ENCODE assay signal across 9 mouse cellular contexts in the genomic region with DNA sequence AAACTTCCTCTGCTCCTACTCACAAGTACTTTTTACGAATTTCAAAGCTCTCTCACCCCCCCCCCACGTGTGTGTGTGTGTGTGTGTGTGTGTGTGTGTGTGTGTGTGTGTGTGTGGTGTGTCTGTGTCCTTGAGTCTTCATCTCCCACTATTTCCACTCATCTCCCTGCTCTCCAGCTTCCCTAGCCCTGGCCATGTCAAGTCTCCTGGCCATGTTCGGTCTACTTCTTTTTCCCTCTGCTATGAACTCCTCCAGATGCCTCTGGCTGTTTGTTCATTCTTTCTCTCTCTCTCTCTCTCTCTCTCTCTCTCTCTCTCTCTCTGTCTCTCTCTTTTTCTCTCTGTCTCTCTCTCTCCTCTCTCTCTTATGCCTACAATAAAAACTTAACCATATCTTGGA. TPM values are rescaled to one million over a fixed set of nuclear protein-coding genes. Genes with fewer than 3 reads are reported as not detected.
A peak's percentile ranks its signal among the peaks of the same experiment; 100 is the strongest.
DNase-seq lines count a peak whose midpoint lies in the region; ATAC-seq and TF ChIP-seq lines count a peak whose summit lies in the region.
"Had no signal": no experiment of that assay in that cellular context is flagged by ENCODE, and none has a peak within 500 bp of the region (broad histone marks: within the 10 kb centered on the region; RNA-seq: fewer than 3 reads in every experiment).

No protein-coding gene starts in this region.

- H3K27me3 ChIP-seq in kidney, embryonic 16.5 days (ENCODE audit: insufficient read depth, low read length), result no peaks in the 10 kb centered on the region
- H3K27me3 ChIP-seq in MEL (ENCODE audit: control insufficient read depth in 1 of 2, insufficient read depth in 2 of 2, low read length in 2 of 2), result no peaks in the 10 kb centered on the region; a peak in 1 of 4 replicates
- H3K27me3 ChIP-seq in heart, embryonic 16.5 days (ENCODE audit: control insufficient read depth, insufficient read depth, low read length), result no peaks in the 10 kb centered on the region
- H3K27me3 ChIP-seq in liver, embryonic 14.5 days (ENCODE audit: control insufficient read depth, insufficient read depth, low read length), result no peaks in the 10 kb centered on the region

- H3K36me3 ChIP-seq in kidney, embryonic 16.5 days (ENCODE audit: insufficient read depth, low read length), result 0 out of 2 replicates have a peak, but pooled peaks cover 4% of the 10 kb centered on the region
- H3K36me3 ChIP-seq in MEL (ENCODE audit: control insufficient read depth in 1 of 2, insufficient read depth in 2 of 2, low read length in 2 of 2), result no peaks in the 10 kb centered on the region
- peaks cover 5% of the 10 kb centered on the region; the same call in 1 of the 2 replicates for H3K36me3 ChIP-seq in heart, embryonic 16.5 days (ENCODE audit: control insufficient read depth, insufficient read depth)
- no peaks in the 10 kb centered on the region for H3K36me3 ChIP-seq in liver, embryonic 14.5 days (replicated peaks; ENCODE audit: control insufficient read depth, insufficient read depth, low read depth)

- TF ChIP-seq POLR2A in MEL (IDR thresholded peaks at IDR 0.05; ENCODE audit: control insufficient read depth in 1 of 2, insufficient read depth in 1 of 2, low read depth in 1 of 2, low read length in 2 of 2, poor library complexity in 1 of 2), result no peak

- peak overlapping the region; percentile 56; the same call in 1 of the 2 replicates for H3K9ac ChIP-seq in kidney, embryonic 16.5 days (replicated peaks; ENCODE audit: low read length)
- peak overlapping the region; percentile 14; the same call in 1 of the 2 replicates for H3K9ac ChIP-seq in MEL (ENCODE audit: control insufficient read depth, low read depth, low read length, poor library complexity, severe bottlenecking)
- H3K9ac ChIP-seq in heart, embryonic 16.5 days (ENCODE audit: low read length), result peak overlapping the region; percentile 74
- peak overlapping the region; percentile 42; the same call in 1 of the 2 replicates for H3K9ac ChIP-seq in liver, embryonic 14.5 days (replicated peaks)

- ATAC-seq in kidney, embryonic 16.5 days (ENCODE audit: low FRiP score, low TSS enrichment), result no peak
- ATAC-seq in heart, embryonic 16.5 days (replicated peaks; ENCODE audit: extremely low read depth, insufficient read depth, low FRiP score), result peak; percentile 33; the same call in 1 of the 2 replicates
- peak; percentile 53; the same call in 1 of the 2 replicates for ATAC-seq in liver, embryonic 14.5 days (ENCODE audit: insufficient read depth)

- H3K4me1 ChIP-seq in kidney, embryonic 16.5 days (ENCODE audit: insufficient read depth, low read length), result peaks cover 9% of the 10 kb centered on the region; the same call in 1 of the 2 replicates
- no peaks in the 10 kb centered on the region for H3K4me1 ChIP-seq in MEL (ENCODE audit: control insufficient read depth in 1 of 2, insufficient read depth in 2 of 2, low read length in 2 of 2)
- H3K4me1 ChIP-seq in heart, embryonic 16.5 days (ENCODE audit: control insufficient read depth, insufficient read depth, low read length), result peaks cover 27% of the 10 kb centered on the region
- H3K4me1 ChIP-seq in liver, embryonic 14.5 days (replicated peaks; ENCODE audit: control insufficient read depth in 2 of 2, insufficient read depth in 2 of 2, low read length in 1 of 2), result peaks cover 0 to 13% of the 10 kb centered on the region in 2 experiments; a peak in 3 of 4 replicates

- 47% methylated on average over 3 of the region's 3 CpGs for WGBS in kidney, embryonic 16.5 days
- 3% methylated on average over 3 of the region's 3 CpGs for WGBS in heart, embryonic 16.5 days
- WGBS in liver, embryonic 14.5 days (ENCODE audit: insufficient replicate concordance), result 9% methylated on average over 3 of the region's 3 CpGs

- H3K27ac ChIP-seq in kidney, embryonic 16.5 days (ENCODE audit: low read length), result 0 out of 2 replicates have a peak overlapping the region, but pooled peaks have one; percentile 46
- H3K27ac ChIP-seq in MEL (ENCODE audit: control insufficient read depth, low read depth, low read length), result no peak overlapping the region
- H3K27ac ChIP-seq in heart, embryonic 16.5 days (ENCODE audit: low read length), result peak overlapping the region; percentile 97
- H3K27ac ChIP-seq in liver, embryonic 14.5 days, result peak overlapping the region; percentile 9; the same call in 1 of the 2 replicates

- no peaks in the 10 kb centered on the region for H3K79me2 ChIP-seq in MEL (ENCODE audit: control insufficient read depth, insufficient read depth, low read length, poor library complexity)

- TF ChIP-seq RAD21 in MEL (IDR thresholded peaks at IDR 0.05; ENCODE audit: low read depth, low read length), result no peak

- no peak for TF ChIP-seq EP300 in MEL (IDR thresholded peaks at IDR 0.05; ENCODE audit: low read depth in 1 of 2, low read length in 2 of 2)
- no peak for TF ChIP-seq EP300 in liver, embryonic 14.5 days (IDR thresholded peaks at IDR 0.05; ENCODE audit: low read depth)

- peak overlapping the region; percentile 50 for H3K4me3 ChIP-seq in kidney, embryonic 16.5 days (ENCODE audit: low read length)
- peak overlapping the region in 1 of 2 experiments; percentile 28; a peak in 2 of 4 replicates for H3K4me3 ChIP-seq in MEL (ENCODE audit: control insufficient read depth in 1 of 2, insufficient read depth in 1 of 2, low read depth in 2 of 2, low read length in 2 of 2)
- H3K4me3 ChIP-seq in heart, embryonic 16.5 days (ENCODE audit: low read length), result peak overlapping the region; percentile 58
- H3K4me3 ChIP-seq in liver, embryonic 14.5 days (ENCODE audit: insufficient read depth in 1 of 2, low read depth in 2 of 2, low read length in 2 of 2), result peak overlapping the region; percentile 38 to 53

- H3K4me2 ChIP-seq in kidney, embryonic 16.5 days (replicated peaks; ENCODE audit: low read depth, low read length), result peak overlapping the region; percentile 53
- H3K4me2 ChIP-seq in heart, embryonic 16.5 days (ENCODE audit: low read depth, low read length), result peak overlapping the region; percentile 71
- peak overlapping the region; percentile 68 for H3K4me2 ChIP-seq in liver, embryonic 14.5 days (ENCODE audit: low read depth)

- DNase-seq in kidney, postnatal 36 days, result no peak
- no peak for DNase-seq in MEL (ENCODE audit: low read depth, low spot score)
- DNase-seq in liver, embryonic 14.5 days (ENCODE audit: low read depth in 3 of 3, low spot score in 3 of 3), result no peak
- no peak for DNase-seq in left cerebral cortex, adult 9 months (ENCODE audit: low spot score in 2 of 2)
- no peak for DNase-seq in thymus, postnatal 36 days
- DNase-seq in right cerebral cortex, adult 18-20 months, result no peak
- DNase-seq: cerebellum, postnatal 25 days had no signal

- H3K9me3 ChIP-seq in kidney, embryonic 16.5 days (ENCODE audit: low read length), result no peaks in the 10 kb centered on the region
- H3K9me3 ChIP-seq in MEL (replicated peaks; ENCODE audit: insufficient read depth, low read length), result no peaks in the 10 kb centered on the region
- H3K9me3 ChIP-seq in heart, embryonic 16.5 days (replicated peaks; ENCODE audit: control insufficient read depth, low read length), result no peaks in the 10 kb centered on the region
- H3K9me3 ChIP-seq in liver, embryonic 14.5 days (ENCODE audit: control insufficient read depth, low read length), result no peaks in the 10 kb centered on the region

- no peak for TF ChIP-seq CTCF in MEL (IDR thresholded peaks at IDR 0.05 in 2 of 3, conservative IDR thresholded peaks at IDR 0.05 in 1 of 3; ENCODE audit: control insufficient read depth in 1 of 3, insufficient read depth in 1 of 3, low read depth in 2 of 3, low read length in 3 of 3, poor library complexity in 1 of 3, severe bottlenecking in 1 of 3)
- no peak for TF ChIP-seq CTCF in liver, embryonic 14.5 days (IDR thresholded peaks at IDR 0.05; ENCODE audit: low read depth)

TF ChIP-seq in MEL, 35 proteins besides CTCF, POLR2A, EP300 and RAD21:
- TF ChIP-seq SIN3A (IDR thresholded peaks at IDR 0.05; ENCODE audit: low read length), result no peak
- no peak for TF ChIP-seq GATA1 (IDR thresholded peaks at IDR 0.05; ENCODE audit: low read depth, low read length)
- no peak for TF ChIP-seq ETS1 (IDR thresholded peaks at IDR 0.05; ENCODE audit: low read depth, low read length)
- no peak for TF ChIP-seq JUND (IDR thresholded peaks at IDR 0.05; ENCODE audit: low read depth, low read length)
- no peak for TF ChIP-seq ZKSCAN1 (IDR thresholded peaks at IDR 0.05; ENCODE audit: low read depth, low read length)
- no peak for TF ChIP-seq RCOR1 (IDR thresholded peaks at IDR 0.05; ENCODE audit: low read depth, low read length)
- no peak for TF ChIP-seq CHD2 (IDR thresholded peaks at IDR 0.05; ENCODE audit: low read length)

RNA-seq across cellular contexts. Expression of gene Tfpi, which starts 0.4 kb away (rescaled TPM):
- polyA plus RNA-seq in kidney, embryonic 16.5 days (2015; fragmentation: Nextera tagmentation; extraction: Ambion mirVana), result 37.2 and 40.2 TPM in 2 replicates
- 0.82 and 1.1 TPM in 2 replicates for total RNA-seq in MEL (2012; rRNA removed)
- polyA plus RNA-seq in MEL (2012; ENCODE audit: insufficient read depth in 1 of 2, insufficient read length in 2 of 2, low read depth in 1 of 2, low replicate concordance in 2 of 2, missing spikeins in 1 of 2), result 1 to 10 TPM in 1 of 2 experiments, not detected in 1; 2.5 TPM
- 71.5 and 82.3 TPM in 2 replicates for polyA plus RNA-seq in heart, embryonic 16.5 days (2015; fragmentation: Nextera tagmentation; extraction: Ambion mirVana)
- 6.3 and 10.4 TPM in 2 replicates for polyA plus RNA-seq in liver, embryonic 14.5 days (2012; rRNA removed)
- polyA plus RNA-seq in liver, embryonic 14.5 days (2014; fragmentation: Nextera tagmentation; extraction: Ambion mirVana), result 15.1 and 15.9 TPM in 2 replicates

RNA-seq across cellular contexts. Expression of gene Calcrl, which starts 50.9 kb away (rescaled TPM):
- polyA plus RNA-seq in kidney, embryonic 16.5 days (2015; fragmentation: Nextera tagmentation; extraction: Ambion mirVana), result 64.7 and 73.3 TPM in 2 replicates
- total RNA-seq in MEL (2012; rRNA removed), result not detected in 2 replicates
- not detected for polyA plus RNA-seq in MEL (2012; ENCODE audit: insufficient read depth in 1 of 2, insufficient read length in 2 of 2, low read depth in 1 of 2, low replicate concordance in 2 of 2, missing spikeins in 1 of 2)
- polyA plus RNA-seq in heart, embryonic 16.5 days (2015; fragmentation: Nextera tagmentation; extraction: Ambion mirVana), result 37.5 and 38.4 TPM in 2 replicates
- 2.0 and 2.8 TPM in 2 replicates for polyA plus RNA-seq in liver, embryonic 14.5 days (2012; rRNA removed)
- polyA plus RNA-seq in liver, embryonic 14.5 days (2014; fragmentation: Nextera tagmentation; extraction: Ambion mirVana), result 10.1 and 11.3 TPM in 2 replicates

Comparison
In these comparisons a context has a peak if more than half of its experiments do, and no peak if none do; other contexts are left out.
1. H3K9ac ChIP-seq: peak in every context shown above with its lines; median percentile 74 in heart, embryonic 16.5 days; 56 in kidney, embryonic 16.5 days; 42 in liver, embryonic 14.5 days; 14 in MEL.